Mouse (Mus musculus) heart, postnatal 0 days (tissue): ENCODE data around the gene Pgm1.

Experiments used
- CTCF ChIP-seq: IDR thresholded peaks from 2 replicates; pipeline ENCODE4 v1.5.1; 2016; ENCODE audit warnings: antibody characterized with exemption, control low read depth, low read depth
- EP300 ChIP-seq: IDR thresholded peaks from 2 replicates; pipeline ENCODE4 v1.6.1; 2016; ENCODE audit warnings: antibody characterized with exemption, low read depth

GRCm38 (mm10) chr4:99941655-99942414, 12.6 kb downstream of the Pgm1 start:
- TF ChIP-seq CTCF (peak; percentile 60), EP300 (no peak)
